Mouse (Mus musculus): ENCODE measurements around the gene Slit2.

The Slit2 gene

GRCm38 (mm10) chr5:47982941-47983701 lies at the start of gene Slit2:
Slit2 (plus strand) TSS chr5:47983138.
- DNase-seq (ENCODE audit: low read depth) = peak; percentile 53

GRCm38 (mm10) chr5:47938586-47939372 lies 44.2 kb upstream of the Slit2 start:
- no peak for DNase-seq (ENCODE audit: low read depth)

GRCm38 (mm10) chr5:47956451-47956850 lies 26.5 kb upstream of the Slit2 start:
- no peak for DNase-seq (ENCODE audit: low read depth)

DNA sequence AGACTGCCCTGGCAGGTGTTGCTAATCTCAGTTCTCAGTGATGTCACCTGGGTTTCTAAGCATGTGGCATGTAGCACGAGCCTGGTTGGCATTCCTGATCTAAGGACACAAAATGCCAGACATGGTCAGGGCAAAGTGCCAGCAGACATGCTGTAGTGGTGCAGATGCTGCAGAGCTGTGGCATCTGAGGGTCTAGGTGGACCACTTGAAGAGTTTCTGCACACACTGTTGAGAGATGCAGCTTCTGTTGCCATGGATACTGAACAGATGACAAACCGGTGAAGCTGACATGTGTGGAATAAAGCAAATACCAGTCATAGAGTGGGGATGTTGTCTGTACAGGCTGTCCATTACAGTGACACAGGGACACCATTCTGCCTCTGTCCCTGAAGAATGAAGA lies 7.1 kb upstream of the Slit2 start:
- no peak for DNase-seq (ENCODE audit: low read depth)

DNA sequence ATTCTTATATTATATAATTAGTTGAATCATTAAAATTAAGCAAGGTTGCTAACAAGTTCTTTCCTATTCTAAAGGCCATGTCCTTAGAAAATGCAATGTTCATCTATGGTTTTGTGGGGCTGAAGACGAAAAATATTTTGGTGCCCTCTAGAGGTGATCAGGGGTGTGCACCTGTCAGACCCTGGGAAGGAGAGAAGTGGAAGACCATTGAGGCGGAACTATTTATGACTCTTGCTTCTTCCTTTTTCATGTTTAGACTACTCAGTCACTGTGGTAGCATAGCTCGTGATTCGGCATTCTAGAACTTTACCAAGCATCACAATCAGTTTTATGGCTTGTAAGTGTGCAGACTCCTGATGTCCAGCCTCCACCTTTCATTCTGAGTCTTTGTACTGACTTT lies 3.6 kb upstream of the Slit2 start:
- DNase-seq (ENCODE audit: low read depth) = no peak

DNA sequence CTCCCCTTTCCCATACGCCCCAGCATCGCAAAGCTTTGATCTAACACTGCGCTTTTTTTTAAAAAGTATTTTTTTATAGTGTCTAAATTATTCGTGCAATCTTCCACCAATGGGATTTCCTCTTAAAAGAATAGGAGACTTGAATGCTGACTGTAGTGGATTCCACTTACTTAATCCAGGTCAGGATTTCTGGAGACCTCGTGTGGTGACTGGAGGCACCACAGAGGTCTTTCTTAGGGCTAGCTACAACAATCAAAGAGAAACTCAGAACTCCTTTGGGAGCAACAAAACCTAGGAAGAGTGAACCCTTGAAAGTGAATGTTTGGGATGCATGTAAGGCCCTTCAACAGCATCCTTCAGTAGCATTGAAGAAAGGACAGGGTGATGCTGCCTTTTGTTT lies 2.5 kb upstream of the Slit2 start:
- DNase-seq (ENCODE audit: low read depth) = no peak

GRCm38 (mm10) chr5:47981951-47982350 lies 987 bp upstream of the Slit2 start:
- no peak for DNase-seq (ENCODE audit: low read depth)

GRCm38 (mm10) chr5:47983746-47984583 lies 1.0 kb downstream of the Slit2 start:
- DNase-seq (ENCODE audit: low read depth) = no peak

DNA sequence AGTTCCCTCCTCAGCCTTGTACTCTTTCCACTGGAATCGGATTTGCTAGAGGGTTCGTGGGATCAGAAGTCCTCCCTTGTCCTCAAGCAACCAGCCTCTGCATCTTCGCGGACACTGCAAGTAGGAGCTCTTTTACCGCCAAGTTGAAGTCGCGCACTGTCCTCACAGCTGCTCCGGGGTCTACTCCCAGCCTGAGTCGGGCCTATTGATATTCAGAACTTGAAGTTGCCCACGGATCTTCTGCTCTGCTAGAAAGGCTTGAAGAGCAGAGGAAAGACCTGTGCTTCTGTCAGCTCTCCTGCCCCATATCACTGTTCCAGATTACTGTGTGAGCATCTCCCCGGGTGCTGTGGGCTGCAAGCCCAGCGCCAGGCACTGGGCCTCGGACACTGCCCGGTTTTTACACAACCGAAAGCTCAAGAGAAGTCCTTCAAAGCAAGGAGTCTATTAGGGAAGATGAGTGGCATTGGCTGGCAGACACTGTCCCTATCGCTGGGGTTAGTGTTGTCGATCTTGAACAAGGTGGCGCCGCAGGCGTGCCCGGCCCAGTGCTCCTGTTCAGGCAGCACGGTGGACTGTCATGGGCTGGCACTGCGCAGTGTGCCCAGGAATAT lies 1.8 kb downstream of the Slit2 start:
- no peak for DNase-seq (ENCODE audit: low read depth)

DNA sequence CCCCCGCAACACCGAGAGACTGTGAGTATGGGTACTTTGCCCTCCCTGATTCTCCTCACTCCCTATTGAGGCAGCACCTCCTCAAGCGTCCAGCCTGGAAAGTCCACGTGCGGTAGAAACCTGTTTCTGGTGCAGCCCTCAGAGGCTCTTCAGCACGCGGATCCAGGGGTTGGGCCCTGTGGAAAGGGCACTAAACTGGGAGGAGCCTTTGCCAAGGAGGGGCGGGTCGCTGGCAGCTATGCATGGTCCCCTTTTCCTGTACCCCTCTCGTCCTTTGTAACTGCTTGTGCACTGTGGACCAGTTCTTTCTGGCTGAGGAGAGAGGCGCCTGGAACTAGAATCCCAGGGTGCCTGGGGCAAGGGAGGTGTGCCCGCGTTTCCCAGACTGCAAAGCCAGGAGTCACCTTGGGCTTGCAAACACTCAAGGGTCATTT lies 2.3 kb downstream of the Slit2 start:
- no peak for DNase-seq (ENCODE audit: low read depth)

- no peak for DNase-seq (ENCODE audit: low read depth)
Observed at GRCm38 (mm10) chr5:47985901-47986670, 3.1 kb downstream of the Slit2 start.

GRCm38 (mm10) chr5:47990926-47991325 lies 8.0 kb downstream of the Slit2 start:
- DNase-seq (ENCODE audit: low read depth) = no peak

DNA sequence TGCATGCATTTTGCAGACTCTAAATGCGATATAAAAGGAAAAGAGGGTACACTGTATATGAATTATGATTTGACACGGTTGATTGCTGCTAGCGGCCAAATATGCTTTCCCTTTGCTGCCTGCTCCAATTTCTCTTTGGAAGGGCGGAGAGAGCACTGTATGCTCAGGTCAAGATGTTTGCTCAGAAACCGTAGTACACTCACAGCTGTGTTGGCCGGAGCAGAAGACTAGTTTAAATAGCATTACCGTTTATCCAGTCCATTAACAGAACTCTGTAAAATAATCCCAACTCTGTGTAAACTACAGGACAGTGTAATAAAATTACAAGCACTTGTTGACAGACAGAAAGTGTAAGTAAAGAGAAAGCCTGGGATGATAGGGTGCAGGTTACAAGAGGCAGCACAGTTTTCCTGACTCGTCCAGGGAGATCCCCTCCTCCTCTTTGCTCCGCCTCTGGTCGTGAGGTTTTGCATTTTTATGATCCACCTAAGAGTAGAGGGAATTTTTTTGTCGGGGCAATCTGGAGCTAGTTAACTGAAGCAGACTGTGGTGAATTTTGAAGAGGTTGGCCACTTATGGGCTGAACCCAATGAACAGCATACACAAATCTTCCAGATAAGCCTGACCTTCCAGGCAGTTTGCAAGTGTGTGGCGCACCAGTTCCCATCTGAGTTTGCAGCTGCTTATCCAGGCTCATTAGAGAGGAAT lies 20.9 kb downstream of the Slit2 start:
- no peak for DNase-seq (ENCODE audit: low read depth)

- DNase-seq (ENCODE audit: low read depth) = no peak
Observed at GRCm38 (mm10) chr5:48005533-48005932, 22.6 kb downstream of the Slit2 start.

GRCm38 (mm10) chr5:48006059-48006458 lies 23.1 kb downstream of the Slit2 start:
- no peak for DNase-seq (ENCODE audit: low read depth)

GRCm38 (mm10) chr5:48023441-48023840 lies 40.5 kb downstream of the Slit2 start:
- no peak for DNase-seq (ENCODE audit: low read depth)

DNA sequence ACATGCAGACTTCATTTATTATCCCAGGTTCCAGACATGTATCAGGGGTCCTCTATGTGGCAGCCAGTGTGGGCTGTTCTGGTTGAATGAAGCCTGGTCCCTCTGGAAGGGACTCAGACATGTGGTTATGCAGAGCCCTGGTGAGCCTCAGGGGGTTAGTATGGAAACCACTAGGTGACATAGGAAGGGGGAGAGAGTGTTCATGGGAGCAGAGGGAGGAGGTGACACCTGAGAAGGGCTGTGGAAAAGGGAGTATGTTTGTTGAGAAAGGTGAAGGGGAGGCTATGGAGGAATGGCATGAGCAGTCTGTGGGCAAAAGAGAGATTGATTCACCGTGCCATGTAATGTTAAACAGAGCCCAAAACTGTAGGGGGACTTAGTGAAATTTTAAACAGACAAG lies 51.9 kb downstream of the Slit2 start:
- DNase-seq (ENCODE audit: low read depth) = no peak

- DNase-seq (ENCODE audit: low read depth) = no peak
Observed at GRCm38 (mm10) chr5:48038033-48038432, 55.1 kb downstream of the Slit2 start.

DNA sequence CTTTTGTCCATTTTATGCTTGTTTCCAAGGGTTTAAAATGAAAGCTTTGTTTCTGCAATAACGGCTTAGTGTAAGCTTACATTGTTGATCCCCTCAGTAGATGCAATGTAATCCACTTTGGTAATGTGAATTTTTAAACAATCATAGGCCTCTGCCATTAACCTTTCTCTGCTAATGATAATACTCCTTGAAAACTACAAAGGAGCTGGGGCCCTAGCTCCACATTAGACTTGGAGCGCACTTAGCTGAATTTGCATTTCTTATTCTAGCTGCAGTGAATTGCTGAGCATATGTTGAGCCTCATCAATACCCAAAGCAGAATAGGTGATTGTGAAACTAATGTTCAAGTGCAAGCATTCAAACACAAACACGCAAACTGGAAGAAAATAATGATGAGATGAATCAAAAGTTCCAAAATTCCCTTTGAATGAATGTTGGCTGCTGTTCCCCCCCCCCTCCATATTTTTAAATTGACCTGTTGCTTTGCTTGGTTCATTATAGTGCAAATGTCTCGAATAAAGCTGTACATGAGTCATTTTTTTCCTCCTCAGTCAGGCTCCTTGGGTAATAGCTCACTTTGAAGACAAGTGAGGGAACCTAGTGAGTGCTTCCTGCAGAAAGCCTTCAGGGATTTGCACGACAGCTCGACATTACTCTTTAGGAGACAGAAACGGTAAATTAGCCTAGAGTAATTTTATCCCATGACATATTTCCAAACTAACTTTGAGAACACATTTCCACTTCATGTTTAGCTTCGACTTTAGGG lies 66.2 kb downstream of the Slit2 start:
- no peak for DNase-seq (ENCODE audit: low read depth)
